Mouse (Mus musculus): ENCODE results near the gene Zic4. TPM values are rescaled to one million over a fixed set of nuclear protein-coding genes. Genes with fewer than 3 reads are reported as not detected.
A peak's percentile ranks its signal among the peaks of the same experiment; 100 is the strongest.

The Zic4 gene
- polyA plus RNA-seq, 2 experiments from 2014 or later = 0.24 TPM; not detected in 1

DNA sequence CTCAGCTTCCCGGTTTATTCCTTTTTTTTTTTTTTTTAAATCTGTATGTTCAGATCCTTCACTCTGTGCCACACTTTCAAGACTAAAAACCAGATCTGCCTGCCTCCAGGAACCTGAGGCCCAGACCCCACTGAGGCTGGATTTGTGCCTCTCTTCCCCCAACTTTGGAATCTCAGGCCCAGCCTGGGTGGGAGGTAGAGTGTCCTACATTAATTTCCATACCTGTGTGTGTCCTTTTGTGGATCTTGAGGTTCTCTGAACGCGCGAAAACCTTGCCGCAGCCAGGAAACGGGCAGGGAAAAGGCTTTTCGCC lies 1.6 kb downstream of the Zic4 start:
- ATAC-seq = no peak

- ATAC-seq = peak; percentile 37
Measured at GRCm38 (mm10) chr9:91364127-91364970, 2.1 kb downstream of the Zic4 start.

GRCm38 (mm10) chr9:91364971-91365501 lies 2.8 kb downstream of the Zic4 start:
- no peak for ATAC-seq

DNA sequence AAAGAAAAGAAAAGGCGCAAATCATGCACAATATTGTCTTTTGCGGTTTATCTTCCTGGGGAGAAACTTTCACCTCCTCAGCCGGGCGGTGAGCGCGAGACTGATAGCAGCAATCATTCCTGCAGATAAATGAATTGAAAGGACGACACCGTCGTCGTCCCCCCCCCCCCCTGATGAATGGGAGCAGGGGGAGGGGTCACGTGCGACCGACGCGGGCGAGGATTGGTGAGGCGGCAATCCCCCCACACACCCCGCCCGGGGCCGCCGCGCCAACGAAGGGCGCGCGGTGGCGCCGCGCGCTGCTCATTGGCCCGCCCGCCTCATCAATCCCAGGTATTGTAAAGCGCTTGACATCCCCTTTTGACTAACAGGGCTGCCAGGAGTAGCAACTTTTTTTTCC lies 3.5 kb downstream of the Zic4 start, which contains the start of gene Zic1:
Gene Zic1 (minus strand): TSS at position 147 of the 400 bp plus-strand sequence.
- no peak for ATAC-seq

GRCm38 (mm10) chr9:91366226-91366998 lies 4.2 kb downstream of the Zic4 start:
- ATAC-seq = no peak

DNA sequence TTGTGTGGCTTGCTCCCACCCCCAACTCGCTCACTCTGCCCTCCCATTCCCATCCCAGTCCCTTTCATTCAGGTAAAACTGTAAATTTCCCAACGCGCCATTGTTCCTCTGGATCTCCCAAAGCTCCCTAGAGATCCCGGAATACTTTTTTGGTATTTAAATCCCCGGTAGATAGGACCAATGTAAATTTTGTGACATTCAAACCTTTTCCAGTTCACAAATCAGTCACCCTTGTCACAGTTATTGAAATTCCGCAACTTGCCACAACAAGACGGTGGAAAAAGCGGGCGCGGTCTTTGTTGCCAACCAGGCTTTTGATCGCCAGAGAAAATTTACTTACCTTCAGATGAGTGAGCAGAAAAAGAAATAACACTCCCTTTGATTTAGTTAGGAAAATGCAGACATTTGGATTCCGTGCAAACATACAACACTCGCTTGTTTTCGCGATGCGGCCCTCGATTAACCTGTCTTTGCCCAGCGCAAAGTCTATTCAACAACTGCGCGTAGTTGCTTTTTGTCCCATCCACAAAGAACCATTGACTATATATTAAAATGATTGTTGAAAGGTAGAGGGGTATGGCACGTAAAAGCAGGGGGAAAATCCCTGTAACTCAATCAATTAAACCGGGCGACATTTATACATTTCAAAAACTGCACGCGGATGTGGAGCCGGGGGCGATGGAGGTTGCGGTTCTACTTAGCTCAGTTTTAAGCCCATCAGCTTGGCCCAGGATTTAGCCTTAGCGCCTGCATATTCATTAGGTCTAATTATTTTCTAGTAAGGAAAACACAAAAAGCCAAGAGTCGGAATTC lies 5.0 kb downstream of the Zic4 start:
- no peak for ATAC-seq

DNA sequence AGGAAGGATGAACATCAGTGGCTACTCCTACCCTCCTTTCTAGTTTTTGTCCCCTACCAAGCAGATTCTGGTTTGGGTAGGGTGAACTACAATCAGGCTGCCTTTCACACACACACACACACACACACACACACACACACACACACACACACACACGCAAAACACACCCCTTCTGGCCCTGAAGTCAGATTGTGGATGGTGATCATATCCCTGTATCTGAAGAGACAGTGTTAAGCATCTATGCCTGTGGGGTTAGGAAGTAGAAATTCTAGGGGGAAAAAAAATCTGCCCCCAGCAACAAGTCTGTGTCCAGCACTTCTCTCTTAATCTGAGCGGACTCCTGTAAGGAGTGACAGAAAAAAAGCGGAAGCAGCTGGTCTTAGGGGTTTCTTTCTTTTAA lies 5.9 kb downstream of the Zic4 start:
- ATAC-seq = no peak

DNA sequence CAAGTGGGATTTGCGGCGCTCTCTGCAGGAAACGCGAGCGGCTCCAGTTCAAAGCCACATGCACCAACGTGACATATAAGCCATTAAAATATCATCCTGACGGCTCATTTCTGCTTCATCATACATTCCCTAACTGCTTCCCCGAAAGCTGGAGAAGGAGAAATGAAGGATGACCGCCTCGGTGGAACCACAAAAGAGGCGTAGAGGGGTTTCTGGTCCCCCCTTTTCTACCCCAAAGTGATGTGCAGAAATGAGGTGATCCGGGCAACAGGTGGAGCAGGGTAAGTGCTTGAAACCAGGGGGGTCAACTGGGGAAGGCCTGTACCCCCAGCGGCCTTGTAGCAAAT lies 6.7 kb downstream of the Zic4 start:
- no peak for ATAC-seq

DNA sequence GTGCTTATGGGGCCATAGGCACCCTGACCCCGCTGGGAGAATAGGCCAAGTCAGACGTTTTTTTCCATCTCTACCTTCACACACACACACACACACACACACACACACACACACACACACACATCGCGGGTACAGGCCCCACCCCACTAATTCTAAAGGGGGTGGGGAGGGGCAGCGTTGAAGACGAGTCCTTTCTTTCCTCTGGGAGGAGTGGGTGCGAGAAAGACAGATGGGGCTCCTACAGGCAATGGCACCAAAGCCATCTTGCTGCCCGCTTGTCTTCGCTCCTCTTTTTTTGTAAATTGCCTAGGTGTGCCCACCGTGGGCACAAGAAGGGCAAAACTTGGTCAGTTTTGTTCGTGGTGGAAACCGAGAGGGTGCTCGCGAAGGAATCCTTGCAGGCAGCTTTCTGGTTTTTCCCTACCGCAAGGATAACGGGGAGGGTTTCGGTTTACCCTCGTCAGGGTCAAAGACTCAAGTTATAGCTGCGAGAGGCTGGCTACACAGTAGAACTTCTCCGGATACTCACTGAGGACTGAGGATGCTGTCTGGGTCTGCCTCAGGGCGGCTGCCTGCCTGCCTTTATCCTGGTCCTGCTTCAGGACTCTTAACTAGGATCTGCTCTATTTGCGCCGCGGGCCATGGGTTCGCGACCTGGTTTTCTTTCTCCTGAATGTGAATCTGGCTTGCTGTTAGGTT lies 7.2 kb downstream of the Zic4 start:
- ATAC-seq = no peak

- ATAC-seq = no peak
Measured at GRCm38 (mm10) chr9:91370191-91370708, 8.0 kb downstream of the Zic4 start.

GRCm38 (mm10) chr9:91371011-91371410 lies 8.8 kb downstream of the Zic4 start:
- no peak for ATAC-seq

- no peak for ATAC-seq
Measured at GRCm38 (mm10) chr9:91371608-91372007, 9.4 kb downstream of the Zic4 start.

DNA sequence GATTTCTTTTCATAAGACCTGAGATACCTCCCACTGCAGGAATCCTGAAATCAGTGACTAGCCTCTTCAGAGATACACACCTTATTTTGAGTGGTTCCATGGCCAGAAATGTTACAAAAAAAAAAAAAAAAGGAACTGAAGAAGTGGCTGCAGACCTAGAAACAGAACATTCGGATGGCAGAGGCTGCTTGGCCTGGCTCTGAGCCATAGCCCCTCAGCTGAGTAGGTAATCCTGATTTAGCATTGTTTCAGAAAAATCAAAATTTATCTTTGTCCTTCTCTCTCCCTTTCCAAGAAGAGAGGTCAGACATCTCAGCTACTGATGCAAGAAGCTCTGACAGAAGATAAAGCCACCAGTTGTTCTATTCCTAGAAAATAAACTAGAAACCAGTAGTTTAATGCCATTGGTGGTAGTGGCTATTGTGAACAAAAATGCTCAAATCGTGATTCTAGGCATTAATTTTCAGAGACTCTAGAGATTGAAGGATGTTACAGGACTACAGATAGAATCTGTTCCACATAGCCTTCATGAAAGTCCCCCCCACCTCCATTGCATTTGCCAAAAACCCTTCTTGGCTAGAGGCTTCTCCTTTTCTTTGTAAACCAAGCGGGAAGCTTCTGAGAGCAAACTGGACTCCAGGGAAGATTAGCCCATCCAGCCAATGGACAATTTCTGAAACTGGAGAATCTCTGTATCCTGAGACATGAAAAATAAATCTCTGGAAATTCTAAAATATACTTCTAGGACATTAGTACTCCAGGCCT lies 11.8 kb downstream of the Zic4 start:
- no peak for ATAC-seq

DNA sequence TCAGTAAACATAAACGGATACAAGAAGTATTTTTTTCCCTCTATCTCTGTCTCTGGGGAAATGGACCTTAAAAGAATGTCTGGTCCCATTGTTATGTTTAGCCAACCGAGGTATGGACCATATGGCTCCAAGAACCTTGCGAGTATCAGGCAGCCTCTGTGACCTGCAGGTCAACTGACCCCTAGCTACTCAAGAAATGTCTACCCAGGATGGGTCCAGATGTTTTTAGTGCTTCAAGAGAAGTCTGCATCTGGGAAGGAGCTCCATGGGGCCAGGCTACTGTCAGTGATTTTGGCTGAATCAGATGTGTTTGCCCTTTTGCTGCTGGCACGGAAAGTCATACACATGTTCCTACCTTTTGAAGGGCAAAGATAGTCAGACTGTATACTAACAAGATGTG lies 12.5 kb downstream of the Zic4 start:
- no peak for ATAC-seq

DNA sequence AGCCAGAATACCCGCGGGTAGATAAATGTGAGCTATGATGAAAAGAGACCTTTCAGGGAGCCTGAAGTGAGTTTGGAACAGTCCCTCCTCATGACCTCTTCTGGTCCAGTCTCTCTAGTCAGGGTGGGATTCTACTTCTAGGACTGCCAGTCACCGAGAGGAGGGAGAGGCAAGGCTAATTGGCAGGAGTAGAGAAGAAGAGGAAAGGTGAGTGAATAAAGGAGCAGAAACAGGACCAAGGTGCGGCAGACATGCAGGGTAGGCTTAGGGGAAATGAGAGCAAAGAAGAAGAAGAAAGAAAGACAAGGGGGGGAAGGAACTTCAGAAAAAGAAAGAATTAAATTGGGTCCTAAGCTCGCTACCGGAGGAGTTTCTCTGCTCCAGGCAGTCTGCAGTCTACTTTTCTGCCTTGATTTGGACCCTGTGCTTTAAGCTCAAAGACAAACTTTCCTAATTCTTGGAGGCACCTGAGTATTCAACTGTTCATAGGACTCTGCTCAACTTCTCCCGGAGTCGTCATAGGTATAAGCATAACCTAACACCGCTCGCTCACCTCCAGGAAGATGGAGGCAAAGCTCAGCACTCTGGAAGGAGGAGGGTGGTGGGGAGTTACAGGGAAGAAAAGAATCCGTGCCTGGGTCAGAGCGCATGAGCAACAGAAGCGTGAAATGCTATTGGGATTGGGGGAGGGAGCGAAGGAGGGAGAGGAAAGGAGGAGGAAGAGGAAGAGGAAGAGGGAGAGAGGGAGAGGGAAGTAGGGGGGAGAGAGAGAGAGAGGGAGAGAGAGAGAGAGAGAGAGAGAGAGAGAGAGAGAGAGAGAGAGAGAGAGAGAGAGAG lies 15.0 kb downstream of the Zic4 start:
- ATAC-seq = no peak

GRCm38 (mm10) chr9:91377873-91378150 lies 15.6 kb downstream of the Zic4 start:
- ATAC-seq = no peak

- no peak for ATAC-seq
Measured at GRCm38 (mm10) chr9:91378411-91379299, 16.4 kb downstream of the Zic4 start.

- no peak for ATAC-seq
Measured at GRCm38 (mm10) chr9:91379300-91379635, 17.1 kb downstream of the Zic4 start.

DNA sequence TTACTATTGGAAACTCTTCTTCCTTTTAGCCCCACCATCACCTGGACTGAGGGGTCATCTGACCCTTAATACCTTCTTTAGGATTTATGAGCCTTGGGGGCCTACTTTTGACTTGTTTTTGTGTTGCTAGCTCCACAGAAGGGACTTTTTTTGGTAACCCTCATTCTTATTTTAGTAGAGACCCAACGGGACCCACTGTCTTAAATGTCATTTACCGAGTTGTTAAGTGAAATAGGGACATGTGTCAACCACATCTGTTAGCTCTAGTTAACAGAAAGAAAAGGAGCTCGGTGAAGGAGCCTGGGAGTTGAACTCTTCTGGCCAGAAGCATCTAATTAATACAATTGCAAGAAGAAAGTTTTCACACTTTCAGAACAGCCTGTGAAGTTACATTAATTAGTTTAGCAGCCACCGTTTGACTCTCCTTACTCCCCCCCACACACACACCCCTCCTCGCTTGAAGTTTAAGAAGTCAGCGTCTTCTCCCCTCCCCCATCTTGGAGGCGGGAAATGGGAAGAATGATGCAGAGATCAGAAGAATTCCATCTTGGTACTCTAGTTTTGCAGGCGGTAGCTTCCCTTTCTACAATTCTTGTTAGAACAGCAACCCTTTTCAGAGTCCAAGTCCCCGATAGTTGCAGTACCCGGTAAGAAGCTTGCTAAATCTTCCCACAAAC lies 17.7 kb downstream of the Zic4 start:
- ATAC-seq = no peak

Measured in CD4-positive, CD25-positive, alpha-beta regulatory T cell, adult 4 months (primary cell).